Mouse (Mus musculus): ENCODE data around the gene Tnnc1. TPM values are rescaled to one million over a fixed set of nuclear protein-coding genes. Genes with fewer than 3 reads are reported as not detected.

Tnnc1 gene
- polyA plus RNA-seq, 1 experiment: 0.62 TPM

- no peak for TF ChIP-seq POLR2A (IDR thresholded peaks at IDR 0.05; ENCODE audit: low read depth, low read length)
- no peak for TF ChIP-seq CTCF (IDR thresholded peaks at IDR 0.05; ENCODE audit: extremely low read depth, insufficient read depth, insufficient read length, insufficient replicate concordance)
- no peak for DNase-seq (ENCODE audit: low read depth in 1 of 2, low spot score in 2 of 2)
- 0 out of 2 replicates have a peak, but pooled peaks cover under 1% of the 10 kb centered on the region for H3K36me3 ChIP-seq (ENCODE audit: control insufficient read depth, insufficient read depth, low read length)
- WGBS: 58% methylated on average over 13 of the region's 13 CpGs
- H3K4me3 ChIP-seq (ENCODE audit: extremely low read depth, insufficient read depth, insufficient read length): no peak overlapping the region
- H3K27me3 ChIP-seq (ENCODE audit: control insufficient read depth, insufficient read depth, low read length): no peaks in the 10 kb centered on the region
- peaks cover 26% of the 10 kb centered on the region; the same call in 1 of the 2 replicates for H3K4me1 ChIP-seq (ENCODE audit: control insufficient read depth, insufficient read depth, insufficient read length)
- H3K27ac ChIP-seq (ENCODE audit: insufficient read depth, low read length): 0 out of 2 replicates have a peak overlapping the region, but pooled peaks have one; percentile 12
These were observed 24.4 kb downstream of the Tnnc1 start for GRCm38 (mm10) chr14:31232404-31233069.

GRCm38 (mm10) chr14:31233070-31233995, 25.2 kb downstream of the Tnnc1 start:
- H3K4me3 ChIP-seq (ENCODE audit: extremely low read depth, insufficient read depth, insufficient read length): no peak overlapping the region
- no peak for DNase-seq (ENCODE audit: low read depth in 1 of 2, low spot score in 2 of 2)
- H3K27me3 ChIP-seq (ENCODE audit: control insufficient read depth, insufficient read depth, low read length): no peaks in the 10 kb centered on the region
- 0 out of 2 replicates have a peak, but pooled peaks cover 4% of the 10 kb centered on the region for H3K36me3 ChIP-seq (ENCODE audit: control insufficient read depth, insufficient read depth, low read length)
- H3K27ac ChIP-seq (ENCODE audit: insufficient read depth, low read length): no peak overlapping the region
- 75% methylated on average over 14 of the region's 14 CpGs for WGBS
- H3K4me1 ChIP-seq (ENCODE audit: control insufficient read depth, insufficient read depth, insufficient read length): peaks cover 18% of the 10 kb centered on the region; the same call in 1 of the 2 replicates
- TF ChIP-seq POLR2A (IDR thresholded peaks at IDR 0.05; ENCODE audit: low read depth, low read length) (no peak), CTCF (IDR thresholded peaks at IDR 0.05; ENCODE audit: extremely low read depth, insufficient read depth, insufficient read length, insufficient replicate concordance) (no peak)

GRCm38 (mm10) chr14:31233996-31234591, 26.0 kb downstream of the Tnnc1 start:
- H3K4me1 ChIP-seq (ENCODE audit: control insufficient read depth, insufficient read depth, insufficient read length): peaks cover 11% of the 10 kb centered on the region; the same call in 1 of the 2 replicates
- H3K36me3 ChIP-seq (ENCODE audit: control insufficient read depth, insufficient read depth, low read length): peaks cover 4% of the 10 kb centered on the region; the same call in 1 of the 2 replicates
- H3K27ac ChIP-seq (ENCODE audit: insufficient read depth, low read length): no peak overlapping the region
- WGBS: 12% methylated on average over 11 of the region's 11 CpGs
- TF ChIP-seq POLR2A (IDR thresholded peaks at IDR 0.05; ENCODE audit: low read depth, low read length) (no peak), CTCF (IDR thresholded peaks at IDR 0.05; ENCODE audit: extremely low read depth, insufficient read depth, insufficient read length, insufficient replicate concordance) (peak; percentile 66; the same call in 1 of the 2 replicates)
- no peaks in the 10 kb centered on the region for H3K27me3 ChIP-seq (ENCODE audit: control insufficient read depth, insufficient read depth, low read length)
- DNase-seq (ENCODE audit: low read depth in 1 of 2, low spot score in 2 of 2): peak in 1 of 2 experiments; percentile 74
- no peak overlapping the region for H3K4me3 ChIP-seq (ENCODE audit: extremely low read depth, insufficient read depth, insufficient read length)

- H3K4me1 ChIP-seq (ENCODE audit: control insufficient read depth, insufficient read depth, insufficient read length): peaks cover 3% of the 10 kb centered on the region; the same call in 1 of the 2 replicates
- DNase-seq (ENCODE audit: low read depth in 1 of 2, low spot score in 2 of 2): no peak
- H3K4me3 ChIP-seq (ENCODE audit: extremely low read depth, insufficient read depth, insufficient read length): no peak overlapping the region
- H3K27me3 ChIP-seq (ENCODE audit: control insufficient read depth, insufficient read depth, low read length): no peaks in the 10 kb centered on the region
- H3K36me3 ChIP-seq (ENCODE audit: control insufficient read depth, insufficient read depth, low read length): peaks cover 4% of the 10 kb centered on the region; the same call in 1 of the 2 replicates
- no peak overlapping the region for H3K27ac ChIP-seq (ENCODE audit: insufficient read depth, low read length)
- TF ChIP-seq CTCF (IDR thresholded peaks at IDR 0.05; ENCODE audit: extremely low read depth, insufficient read depth, insufficient read length, insufficient replicate concordance) (no peak), POLR2A (IDR thresholded peaks at IDR 0.05; ENCODE audit: low read depth, low read length) (no peak)
- WGBS: 91% methylated on average over 7 of the region's 7 CpGs
These were observed 29.2 kb downstream of the Tnnc1 start for GRCm38 (mm10) chr14:31237101-31237882.

GRCm38 (mm10) chr14:31240528-31240927, 32.4 kb downstream of the Tnnc1 start:
- DNase-seq (ENCODE audit: low read depth in 1 of 2, low spot score in 2 of 2): no peak
- H3K27ac ChIP-seq (ENCODE audit: insufficient read depth, low read length): no peak overlapping the region
- no peak overlapping the region for H3K4me3 ChIP-seq (ENCODE audit: extremely low read depth, insufficient read depth, insufficient read length)
- H3K27me3 ChIP-seq (ENCODE audit: control insufficient read depth, insufficient read depth, low read length): no peaks in the 10 kb centered on the region
- TF ChIP-seq CTCF (IDR thresholded peaks at IDR 0.05; ENCODE audit: extremely low read depth, insufficient read depth, insufficient read length, insufficient replicate concordance): no peak
- TF ChIP-seq POLR2A (IDR thresholded peaks at IDR 0.05; ENCODE audit: low read depth, low read length): no peak
- 82% methylated on average over 3 of the region's 3 CpGs for WGBS
- no peaks in the 10 kb centered on the region for H3K4me1 ChIP-seq (ENCODE audit: control insufficient read depth, insufficient read depth, insufficient read length)
- H3K36me3 ChIP-seq (ENCODE audit: control insufficient read depth, insufficient read depth, low read length): peaks cover 4% of the 10 kb centered on the region; the same call in 1 of the 2 replicates

GRCm38 (mm10) chr14:31244777-31245176, 36.7 kb downstream of the Tnnc1 start:
- H3K27ac ChIP-seq (ENCODE audit: insufficient read depth, low read length): no peak overlapping the region
- no peaks in the 10 kb centered on the region for H3K27me3 ChIP-seq (ENCODE audit: control insufficient read depth, insufficient read depth, low read length)
- H3K4me1 ChIP-seq (ENCODE audit: control insufficient read depth, insufficient read depth, insufficient read length): no peaks in the 10 kb centered on the region
- no peak for DNase-seq (ENCODE audit: low read depth in 1 of 2, low spot score in 2 of 2)
- no peak overlapping the region for H3K4me3 ChIP-seq (ENCODE audit: extremely low read depth, insufficient read depth, insufficient read length)
- H3K36me3 ChIP-seq (ENCODE audit: control insufficient read depth, insufficient read depth, low read length): no peaks in the 10 kb centered on the region
- 19% methylated on average over 1 of the region's 1 CpGs for WGBS
- TF ChIP-seq CTCF (IDR thresholded peaks at IDR 0.05; ENCODE audit: extremely low read depth, insufficient read depth, insufficient read length, insufficient replicate concordance): no peak
- TF ChIP-seq POLR2A (IDR thresholded peaks at IDR 0.05; ENCODE audit: low read depth, low read length): no peak

Data from spleen, adult 2 months (tissue).